Mouse (Mus musculus) intestine, embryonic 14.5 days (tissue): ENCODE measurements around the gene Dag1. TPM values are rescaled to one million over a fixed set of nuclear protein-coding genes. Genes with fewer than 3 reads are reported as not detected.

Experiments
- ATAC-seq: fragments of 200-750 bp; cut with Nextera tagmentation; replicated peaks from 2 replicates; pipeline ENCODE4 v1.8.0; 2017; ENCODE audit warnings: low read depth, moderate number of reproducible peaks, moderate TSS enrichment, moderate library complexity; ENCODE audit not compliant: low FRiP score, low TSS enrichment
- DNase-seq: peaks from one replicate; pipeline ENCODE4 v3.0.0-alpha.2; 2018; ENCODE audit warnings: low spot score
- H3K27ac ChIP-seq: fragments of 300-500 bp; sonication (generic); 2 replicates; pipeline ENCODE4 v1.5.1; 2014; ENCODE audit warnings: low read depth, mild to moderate bottlenecking, control low read depth
- H3K27me3 ChIP-seq: fragments of 300-500 bp; sonication (generic); replicated peaks from 2 replicates; pipeline ENCODE4 v1.6.1; 2014; ENCODE audit warnings: low read length, control low read depth; ENCODE audit not compliant: control insufficient read depth, insufficient read depth
- H3K36me3 ChIP-seq: fragments of 300-500 bp; sonication (generic); 2 replicates; pipeline ENCODE4 v1.6.1; 2014; ENCODE audit warnings: low read length, control low read depth; ENCODE audit not compliant: control insufficient read depth, insufficient read depth
- H3K4me1 ChIP-seq: fragments of 300-500 bp; sonication (generic); replicated peaks from 2 replicates; pipeline ENCODE4 v1.6.1; 2014; ENCODE audit warnings: low read length, control low read depth, mixed read lengths; ENCODE audit not compliant: control insufficient read depth, insufficient read depth
- H3K4me2 ChIP-seq: fragments of 300-500 bp; sonication (generic); 2 replicates; pipeline ENCODE4 v1.6.1; 2014; ENCODE audit warnings: low read length
- H3K4me3 ChIP-seq: fragments of 300-500 bp; sonication (generic); 2 replicates; pipeline ENCODE4 v1.5.1; 2014; ENCODE audit warnings: low read depth, low read length, control low read depth, mixed read lengths
- H3K9ac ChIP-seq: fragments of 300-500 bp; sonication (generic); 2 replicates; pipeline ENCODE4 v1.6.1; 2014; ENCODE audit warnings: mild to moderate bottlenecking, low read length
- H3K9me3 ChIP-seq: fragments of 300-500 bp; sonication (generic); 2 replicates; pipeline ENCODE4 v1.6.1; 2016; ENCODE audit warnings: low read length, control low read depth; ENCODE audit not compliant: control insufficient read depth
- WGBS: fragments of 180-500 bp; shearing (Covaris S2); extraction: QIAGEN DNeasy Blood & Tissue Kit; methylation state at CpG from one replicate; pipeline ENCODE4 v1.1.7; 2014; 5-methylcytosine and 5-hydroxymethylcytosine counted together
- polyA plus RNA-seq: library from polyadenylated mRNA; unstranded; fragments of >200 nt; fragmentation: Nextera tagmentation; extraction: Ambion mirVana; gene quantifications from 2 replicates; pipeline ENCODE4 v1.2.1, GENCODE M21; 2014

Dag1 gene
- polyA plus RNA-seq = 71.7 and 75.6 TPM in 2 replicates

DNA sequence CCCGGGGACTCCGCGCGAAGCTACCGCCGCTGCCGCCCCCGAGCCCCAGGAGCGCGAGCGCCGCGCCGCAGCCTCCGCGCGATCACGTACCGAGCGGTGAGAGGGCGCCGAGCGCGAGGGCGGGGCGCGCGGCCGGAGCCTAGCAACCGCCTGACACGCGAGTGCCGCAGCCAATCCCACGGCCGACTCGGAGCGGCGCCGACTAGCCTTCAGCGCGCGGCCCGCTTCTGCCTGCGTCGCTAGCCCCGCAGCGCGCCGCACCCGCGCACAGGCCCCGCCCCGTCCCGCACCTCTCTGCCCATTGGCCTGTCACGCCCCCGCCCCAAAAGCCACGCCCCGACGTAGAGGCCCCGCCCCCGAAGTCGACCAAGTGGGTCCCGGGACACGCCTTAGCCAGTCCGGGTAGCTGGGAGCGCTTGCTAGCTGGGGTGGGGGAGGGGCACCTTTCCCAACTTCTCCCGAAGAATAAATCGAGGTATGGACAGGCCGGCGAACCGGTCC, at the start of gene Dag1:
Gene Dag1 (minus strand): TSS at position 269 of the 501 bp plus-strand sequence.
- Histone ChIP-seq H3K9me3 (no peaks in the 10 kb centered on the region), H3K4me1 (peaks cover 22% of the 10 kb centered on the region), H3K27me3 (no peaks in the 10 kb centered on the region), H3K36me3 (no peaks in the 10 kb centered on the region), H3K4me2 (peak within 1 kb of the TSS; percentile 60), H3K4me3 (peak within 1 kb of the TSS; percentile 92), H3K27ac (peak within 1 kb of the TSS; percentile 93), H3K9ac (peak within 1 kb of the TSS; percentile 84)
- peak; percentile 97 for ATAC-seq
- under 1% methylated on average over 63 of the region's 71 CpGs for WGBS
- peak; percentile 100 for DNase-seq

GRCm38 (mm10) chr9:108308141-108308540, 44.4 kb upstream of the Dag1 start:
- H3K4me1 ChIP-seq = peaks cover 28% of the 10 kb centered on the region
- 61% methylated on average over 2 of the region's 2 CpGs for WGBS
- peak overlapping the region; percentile 96 for H3K4me2 ChIP-seq
- no peak overlapping the region for H3K27ac ChIP-seq
- DNase-seq (no peak), ATAC-seq (no peak)
- H3K9ac ChIP-seq = peak overlapping the region; percentile 98
- no peaks in the 10 kb centered on the region for H3K27me3 ChIP-seq
- peaks cover 8% of the 10 kb centered on the region for H3K36me3 ChIP-seq
- H3K4me3 ChIP-seq = peak overlapping the region; percentile 94
- H3K9me3 ChIP-seq = no peaks in the 10 kb centered on the region

GRCm38 (mm10) chr9:108307021-108307807, 43.5 kb upstream of the Dag1 start:
- Histone ChIP-seq H3K9ac (peak overlapping the region; percentile 98), H3K27me3 (no peaks in the 10 kb centered on the region), H3K4me1 (peaks cover 31% of the 10 kb centered on the region), H3K4me3 (peak overlapping the region; percentile 94), H3K36me3 (peaks cover 16% of the 10 kb centered on the region), H3K27ac (peak overlapping the region; percentile 100), H3K9me3 (no peaks in the 10 kb centered on the region), H3K4me2 (peak overlapping the region; percentile 96)
- ATAC-seq = no peak
- DNase-seq = no peak
- WGBS = 9% methylated on average over 12 of the region's 12 CpGs

GRCm38 (mm10) chr9:108306571-108306980, 42.8 kb upstream of the Dag1 start:
- peak overlapping the region; percentile 98 for H3K9ac ChIP-seq
- H3K27me3 ChIP-seq = no peaks in the 10 kb centered on the region
- no peak for DNase-seq
- H3K4me1 ChIP-seq = peaks cover 31% of the 10 kb centered on the region
- peaks cover 20% of the 10 kb centered on the region for H3K36me3 ChIP-seq
- H3K27ac ChIP-seq = peak overlapping the region; percentile 100
- H3K4me2 ChIP-seq = peak overlapping the region; percentile 96
- ATAC-seq = peak; percentile 71
- under 1% methylated on average over 50 of the region's 51 CpGs for WGBS
- H3K9me3 ChIP-seq = no peaks in the 10 kb centered on the region
- H3K4me3 ChIP-seq = peak overlapping the region; percentile 94

DNA sequence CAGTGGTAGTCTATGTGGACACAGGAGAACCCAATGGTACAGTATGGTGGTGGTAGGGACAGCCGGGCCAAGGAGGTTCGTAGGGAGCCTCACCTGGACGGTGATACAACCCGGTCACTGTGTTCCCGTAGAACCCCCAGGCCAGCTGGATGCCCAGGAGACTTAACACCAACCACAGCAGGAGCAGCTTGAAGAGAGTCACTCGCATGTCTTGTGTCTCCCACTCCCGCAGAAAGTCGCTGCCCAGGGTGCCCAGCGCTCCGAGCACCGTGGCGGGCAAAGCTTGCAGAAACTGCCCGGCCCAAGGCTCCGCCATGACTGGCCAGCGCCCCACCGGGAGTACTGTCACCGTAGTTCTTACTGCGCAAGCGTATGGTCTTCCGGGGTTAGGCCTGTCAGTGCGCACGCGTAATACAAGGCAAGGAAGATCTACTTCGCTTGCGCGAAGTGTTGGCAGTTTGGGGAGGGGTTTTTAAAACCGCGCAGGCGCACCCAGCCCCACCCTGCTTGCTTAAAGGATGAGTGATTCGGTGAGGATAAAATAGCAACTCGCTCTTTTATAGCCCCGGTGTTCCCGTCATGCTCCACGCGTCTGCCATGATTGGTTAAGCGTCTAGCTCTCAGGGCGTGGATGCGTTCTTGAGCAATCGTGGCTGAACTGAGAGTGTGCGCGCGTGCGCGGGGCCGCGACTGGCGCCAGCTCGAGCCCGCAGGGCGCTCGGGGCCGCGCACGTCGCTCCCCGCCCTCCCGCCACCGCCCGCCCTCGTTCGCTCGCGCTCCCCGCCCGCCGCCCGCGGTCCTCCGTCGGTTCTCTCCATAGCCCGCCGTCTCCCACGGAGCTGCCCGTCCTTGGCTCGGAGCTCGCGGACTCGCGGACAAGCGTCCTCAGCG, 42.1 kb upstream of the Dag1 start, which contains the start of the genes Rhoa and Tcta:
Gene Rhoa (plus strand): TSS at position 501 of the 892 bp plus-strand sequence.
Gene Tcta (minus strand): TSS at position 532 of the 892 bp plus-strand sequence.
- peak within 1 kb of the TSS; percentile 100 for H3K27ac ChIP-seq
- peak within 1 kb of the TSS; percentile 94 for H3K4me3 ChIP-seq
- H3K36me3 ChIP-seq = peaks cover 20% of the 10 kb centered on the region
- H3K4me2 ChIP-seq = peak within 1 kb of the TSS; percentile 96
- H3K9ac ChIP-seq = peak within 1 kb of the TSS; percentile 98
- peak; percentile 97 for ATAC-seq
- peaks cover 31% of the 10 kb centered on the region for H3K4me1 ChIP-seq
- H3K27me3 ChIP-seq = no peaks in the 10 kb centered on the region
- H3K9me3 ChIP-seq = no peaks in the 10 kb centered on the region
- WGBS = under 1% methylated on average over 79 of the region's 81 CpGs
- DNase-seq = peak; percentile 94

- Histone ChIP-seq H3K9me3 (no peaks in the 10 kb centered on the region), H3K4me1 (peaks cover 27% of the 10 kb centered on the region), H3K27me3 (no peaks in the 10 kb centered on the region), H3K9ac (peak overlapping the region; percentile 81), H3K4me3 (peak overlapping the region; percentile 94), H3K4me2 (peak overlapping the region; percentile 74), H3K27ac (peak overlapping the region; percentile 73), H3K36me3 (peaks cover 23% of the 10 kb centered on the region)
- ATAC-seq (no peak), DNase-seq (no peak)
- 0% methylated on average over 1 of the region's 1 CpGs for WGBS
These were observed 41.4 kb upstream of the Dag1 start for GRCm38 (mm10) chr9:108305170-108305569.

GRCm38 (mm10) chr9:108304716-108305115, 41.0 kb upstream of the Dag1 start:
- WGBS = 70% methylated on average over 4 of the region's 4 CpGs
- Histone ChIP-seq H3K27me3 (no peaks in the 10 kb centered on the region), H3K4me2 (peak overlapping the region; percentile 74), H3K27ac (no peak overlapping the region), H3K4me1 (peaks cover 26% of the 10 kb centered on the region), H3K4me3 (peak overlapping the region; percentile 94; the same call in 1 of the 2 replicates), H3K9me3 (no peaks in the 10 kb centered on the region), H3K36me3 (peaks cover 25% of the 10 kb centered on the region), H3K9ac (no peak overlapping the region; the same call in 1 of the 2 replicates)
- ATAC-seq = no peak
- no peak for DNase-seq

DNA sequence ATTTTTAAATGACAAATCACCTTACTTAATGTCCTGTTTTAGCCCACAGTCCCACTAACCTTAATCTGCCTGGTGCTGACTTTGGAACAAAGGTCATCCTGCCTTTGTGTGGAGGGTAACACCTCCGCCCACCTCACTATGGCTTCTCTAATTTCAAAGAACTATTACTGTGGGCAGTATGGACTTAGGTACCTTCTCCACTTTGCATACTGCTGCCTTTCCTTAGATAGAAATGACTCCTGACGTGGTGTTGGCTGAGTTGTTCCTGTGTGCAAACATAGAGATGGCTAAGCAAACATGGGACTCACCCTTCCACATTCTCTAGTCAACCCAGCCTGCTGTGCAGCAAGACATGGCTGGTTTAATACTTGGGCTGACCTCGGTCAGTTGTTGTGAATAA, 38.1 kb upstream of the Dag1 start:
- H3K36me3 ChIP-seq = peaks cover 31% of the 10 kb centered on the region
- H3K27ac ChIP-seq = peak overlapping the region; percentile 51
- H3K9ac ChIP-seq = no peak overlapping the region
- WGBS = 66% methylated on average over 3 of the region's 3 CpGs
- no peaks in the 10 kb centered on the region for H3K9me3 ChIP-seq
- H3K27me3 ChIP-seq = no peaks in the 10 kb centered on the region
- H3K4me2 ChIP-seq = no peak overlapping the region
- no peak for DNase-seq
- H3K4me3 ChIP-seq = no peak overlapping the region
- H3K4me1 ChIP-seq = peaks cover 10% of the 10 kb centered on the region
- peak; percentile 2; the same call in 1 of the 2 replicates for ATAC-seq
